Mouse (Mus musculus): Measurements from ENCODE around the gene Hist1h3c. TPM values are rescaled to one million over a fixed set of nuclear protein-coding genes. Genes with fewer than 3 reads are reported as not detected.
A peak's percentile ranks its signal among the peaks of the same experiment; 100 is the strongest.
"Not testable (repeated sequence)": the region's sequence is repeated elsewhere in the genome, so short reads cannot be mapped to it uniquely, and the experiment has no call there.

Gene Hist1h3c
- total and polyA plus RNA-seq, 2 experiments from 2014 or later = 0.84 to 301 TPM

- H3K27ac ChIP-seq (ENCODE audit: low read depth, low read length) = peak within 1 kb of the TSS; percentile 93
- 0 out of 2 replicates have a peak, but pooled peaks have one; percentile 15 for TF ChIP-seq CTCF (IDR thresholded peaks at IDR 0.05; ENCODE audit: low read depth)
- not testable (repeated sequence) for H3K4me1 ChIP-seq (ENCODE audit: insufficient read depth); H3K9me3 ChIP-seq (ENCODE audit: low read length); H3K36me3 ChIP-seq (ENCODE audit: insufficient read depth); H3K27me3 ChIP-seq (ENCODE audit: insufficient read depth, low read length)
- peak within 1 kb of the TSS; percentile 40 for H3K4me3 ChIP-seq (ENCODE audit: low read depth, low read length)
- peak within 1 kb of the TSS; percentile 62 for H3K9ac ChIP-seq
- peak; percentile 80 for DNase-seq
- peak within 1 kb of the TSS; percentile 69 for H3K4me2 ChIP-seq (ENCODE audit: low read depth)
- ATAC-seq = peak; percentile 57
- under 1% methylated on average over 26 of the region's 47 CpGs for WGBS
Observed at GRCm38 (mm10) chr13:23750839-23751477, 5.6 kb upstream of the Hist1h3c start, which contains the start of gene Hist1h2ab. Gene Hist1h2ab, plus strand, starts transcription at chr13:23751126.

- ATAC-seq = no peak
- no peaks in the 10 kb centered on the region for H3K4me1 ChIP-seq (ENCODE audit: insufficient read depth)
- no peak overlapping the region for H3K9ac ChIP-seq
- no peaks in the 10 kb centered on the region for H3K9me3 ChIP-seq (ENCODE audit: low read length)
- no peak for TF ChIP-seq CTCF (IDR thresholded peaks at IDR 0.05; ENCODE audit: low read depth)
- no peaks in the 10 kb centered on the region for H3K36me3 ChIP-seq (ENCODE audit: insufficient read depth)
- no peak overlapping the region for H3K4me3 ChIP-seq (ENCODE audit: low read depth, low read length)
- peak overlapping the region; percentile 69 for H3K27ac ChIP-seq (ENCODE audit: low read depth, low read length)
- DNase-seq = no peak
- H3K4me2 ChIP-seq (ENCODE audit: low read depth) = no peak overlapping the region
- 95% methylated on average over 5 of the region's 5 CpGs for WGBS
- H3K27me3 ChIP-seq (ENCODE audit: insufficient read depth, low read length) = no peaks in the 10 kb centered on the region
Observed at GRCm38 (mm10) chr13:23749563-23750121, 4.2 kb upstream of the Hist1h3c start.

- no peak overlapping the region for H3K9ac ChIP-seq
- no peak overlapping the region for H3K4me2 ChIP-seq (ENCODE audit: low read depth)
- no peak for TF ChIP-seq CTCF (IDR thresholded peaks at IDR 0.05; ENCODE audit: low read depth)
- H3K27ac ChIP-seq (ENCODE audit: low read depth, low read length) = no peak overlapping the region
- H3K36me3 ChIP-seq (ENCODE audit: insufficient read depth) = no peaks in the 10 kb centered on the region
- H3K4me1 ChIP-seq (ENCODE audit: insufficient read depth) = no peaks in the 10 kb centered on the region
- WGBS = under 1% methylated on average over 4 of the region's 4 CpGs
- no peak overlapping the region for H3K4me3 ChIP-seq (ENCODE audit: low read depth, low read length)
- no peaks in the 10 kb centered on the region for H3K27me3 ChIP-seq (ENCODE audit: insufficient read depth, low read length)
- H3K9me3 ChIP-seq (ENCODE audit: low read length) = no peaks in the 10 kb centered on the region
- DNase-seq = no peak
- no peak for ATAC-seq
Observed at GRCm38 (mm10) chr13:23747892-23748288, 2.5 kb upstream of the Hist1h3c start.

- no peak; the same call in 1 of the 2 replicates for ATAC-seq
- WGBS = 1% methylated on average over 9 of the region's 13 CpGs
- H3K4me3 ChIP-seq (ENCODE audit: low read depth, low read length) = peak overlapping the region; percentile 41
- TF ChIP-seq CTCF (IDR thresholded peaks at IDR 0.05; ENCODE audit: low read depth) = no peak
- no peaks in the 10 kb centered on the region for H3K27me3 ChIP-seq (ENCODE audit: insufficient read depth, low read length)
- no peaks in the 10 kb centered on the region for H3K4me1 ChIP-seq (ENCODE audit: insufficient read depth)
- H3K9me3 ChIP-seq (ENCODE audit: low read length) = no peaks in the 10 kb centered on the region
- peak; percentile 11 for DNase-seq
- peak overlapping the region; percentile 78 for H3K4me2 ChIP-seq (ENCODE audit: low read depth)
- H3K9ac ChIP-seq = peak overlapping the region; percentile 42
- H3K27ac ChIP-seq (ENCODE audit: low read depth, low read length) = peak overlapping the region; percentile 94
- no peaks in the 10 kb centered on the region for H3K36me3 ChIP-seq (ENCODE audit: insufficient read depth)
Observed at GRCm38 (mm10) chr13:23747081-23747891, 1.9 kb upstream of the Hist1h3c start.

GRCm38 (mm10) chr13:23746201-23747080 is 1.0 kb upstream of the Hist1h3c start, which contains the start of gene Hist1h2bb:
Gene Hist1h2bb, plus strand, starts transcription at chr13:23746734.
- Histone ChIP-seq H3K27ac (ENCODE audit: low read depth, low read length) (peak within 1 kb of the TSS; percentile 94), H3K9ac (peak within 1 kb of the TSS; percentile 50), H3K4me3 (ENCODE audit: low read depth, low read length) (peak within 1 kb of the TSS; percentile 41), H3K4me2 (ENCODE audit: low read depth) (peak within 1 kb of the TSS; percentile 78)
- ATAC-seq (peak; percentile 93), DNase-seq (peak; percentile 87)
- H3K27me3 ChIP-seq (ENCODE audit: insufficient read depth, low read length); H3K9me3 ChIP-seq (ENCODE audit: low read length); H3K36me3 ChIP-seq (ENCODE audit: insufficient read depth); H3K4me1 ChIP-seq (ENCODE audit: insufficient read depth): not testable (repeated sequence)
- TF ChIP-seq CTCF (IDR thresholded peaks at IDR 0.05; ENCODE audit: low read depth) = peak; percentile 21; the same call in 1 of the 2 replicates
- under 1% methylated on average over 36 of the region's 58 CpGs for WGBS
